Mouse (Mus musculus): ENCODE measurements around the gene Trim21. TPM values are rescaled to one million over a fixed set of nuclear protein-coding genes. Genes with fewer than 3 reads are reported as not detected.
A peak's percentile ranks its signal among the peaks of the same experiment; 100 is the strongest.

Trim21 gene
- polyA plus RNA-seq, 1 experiment from 2014 or later = 1.1 TPM

DNA sequence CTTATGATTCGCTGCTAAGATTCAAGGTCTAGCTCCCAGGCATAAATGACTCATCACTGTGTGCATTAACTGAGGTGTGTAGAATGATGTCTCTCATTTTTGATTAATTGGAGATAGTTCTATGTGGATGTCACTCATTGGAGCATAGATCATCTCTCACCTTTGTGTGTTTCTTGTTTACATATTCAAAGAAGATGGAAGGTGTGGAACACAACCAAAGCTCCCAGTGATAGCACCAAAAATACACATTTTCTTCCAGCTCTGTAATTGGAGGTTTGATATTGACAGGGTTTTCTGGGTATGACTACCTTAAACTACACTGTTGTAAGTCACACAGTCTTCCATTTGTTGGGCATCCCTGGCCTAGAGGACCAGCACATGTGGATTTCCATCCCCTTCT lies 30.8 kb downstream of the Trim21 start, which contains the start of gene Olfr547:
TSS of gene Olfr547 (plus strand) at position 301 of the 400 bp plus-strand sequence.
- no peak within 1 kb of the TSS for H3K4me3 ChIP-seq
- H3K4me2 ChIP-seq = no peak within 1 kb of the TSS
- no peak within 1 kb of the TSS for H3K9ac ChIP-seq
- no peak within 1 kb of the TSS for H3K27ac ChIP-seq
- no peak for ATAC-seq (ENCODE audit: borderline replicate concordance, extremely low read depth, low FRiP score, low TSS enrichment)
- no peaks in the 10 kb centered on the region for H3K27me3 ChIP-seq
- H3K36me3 ChIP-seq = no peaks in the 10 kb centered on the region
- no peaks in the 10 kb centered on the region for H3K4me1 ChIP-seq
- no peaks in the 10 kb centered on the region for H3K9me3 ChIP-seq
- 85% methylated on average over 1 of the region's 1 CpGs for WGBS

DNA sequence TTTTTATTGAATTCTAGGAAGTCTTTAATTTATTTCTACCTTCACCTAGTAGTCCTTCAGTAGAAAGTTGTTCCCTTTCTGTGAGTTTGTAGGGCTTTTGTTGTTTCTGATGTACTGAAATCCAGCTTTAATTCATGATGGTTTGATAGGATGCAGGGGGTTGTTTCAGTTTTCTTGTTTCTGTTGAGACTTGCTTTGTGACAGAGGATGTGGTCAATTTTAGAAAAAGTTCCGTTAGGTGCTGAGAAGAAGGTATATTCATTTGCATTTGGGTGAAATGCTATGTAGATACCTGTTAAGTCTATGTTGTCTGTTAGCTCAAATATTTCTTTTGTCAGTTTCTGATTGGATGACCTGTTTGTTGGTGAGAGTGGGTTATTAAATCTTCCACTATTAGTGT lies 36.2 kb downstream of the Trim21 start:
- H3K36me3 ChIP-seq = no peaks in the 10 kb centered on the region
- no peak overlapping the region for H3K9ac ChIP-seq
- 73% methylated on average over 1 of the region's 1 CpGs for WGBS
- H3K4me3 ChIP-seq = no peak overlapping the region
- no peak overlapping the region for H3K4me2 ChIP-seq
- no peak overlapping the region for H3K27ac ChIP-seq
- no peak for ATAC-seq (ENCODE audit: borderline replicate concordance, extremely low read depth, low FRiP score, low TSS enrichment)
- H3K27me3 ChIP-seq = no peaks in the 10 kb centered on the region
- no peaks in the 10 kb centered on the region for H3K9me3 ChIP-seq
- no peaks in the 10 kb centered on the region for H3K4me1 ChIP-seq

DNA sequence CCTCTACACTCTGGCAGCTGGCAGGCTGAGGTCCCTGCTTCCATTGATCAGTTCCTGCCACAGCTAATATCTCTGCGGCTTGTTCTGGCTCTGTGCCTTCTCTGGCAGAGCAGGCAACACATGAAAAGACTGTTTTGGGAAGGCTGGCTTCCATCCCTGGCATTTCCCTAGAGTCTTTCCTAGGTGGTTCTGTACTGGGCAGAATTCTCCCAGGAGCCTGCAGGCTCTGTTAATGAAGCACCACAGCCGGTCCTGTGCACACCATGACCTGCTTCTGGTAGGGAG lies 48.3 kb downstream of the Trim21 start:
- Histone ChIP-seq H3K27me3 (peaks cover 15% of the 10 kb centered on the region; the same call in 1 of the 2 replicates), H3K36me3 (no peaks in the 10 kb centered on the region), H3K4me3 (no peak overlapping the region), H3K9me3 (no peaks in the 10 kb centered on the region), H3K4me2 (no peak overlapping the region), H3K4me1 (0 out of 2 replicates have a peak, but pooled peaks cover 7% of the 10 kb centered on the region), H3K27ac (no peak overlapping the region), H3K9ac (no peak overlapping the region)
- 70% methylated on average over 2 of the region's 2 CpGs for WGBS
- ATAC-seq (ENCODE audit: borderline replicate concordance, extremely low read depth, low FRiP score, low TSS enrichment) = no peak

DNA sequence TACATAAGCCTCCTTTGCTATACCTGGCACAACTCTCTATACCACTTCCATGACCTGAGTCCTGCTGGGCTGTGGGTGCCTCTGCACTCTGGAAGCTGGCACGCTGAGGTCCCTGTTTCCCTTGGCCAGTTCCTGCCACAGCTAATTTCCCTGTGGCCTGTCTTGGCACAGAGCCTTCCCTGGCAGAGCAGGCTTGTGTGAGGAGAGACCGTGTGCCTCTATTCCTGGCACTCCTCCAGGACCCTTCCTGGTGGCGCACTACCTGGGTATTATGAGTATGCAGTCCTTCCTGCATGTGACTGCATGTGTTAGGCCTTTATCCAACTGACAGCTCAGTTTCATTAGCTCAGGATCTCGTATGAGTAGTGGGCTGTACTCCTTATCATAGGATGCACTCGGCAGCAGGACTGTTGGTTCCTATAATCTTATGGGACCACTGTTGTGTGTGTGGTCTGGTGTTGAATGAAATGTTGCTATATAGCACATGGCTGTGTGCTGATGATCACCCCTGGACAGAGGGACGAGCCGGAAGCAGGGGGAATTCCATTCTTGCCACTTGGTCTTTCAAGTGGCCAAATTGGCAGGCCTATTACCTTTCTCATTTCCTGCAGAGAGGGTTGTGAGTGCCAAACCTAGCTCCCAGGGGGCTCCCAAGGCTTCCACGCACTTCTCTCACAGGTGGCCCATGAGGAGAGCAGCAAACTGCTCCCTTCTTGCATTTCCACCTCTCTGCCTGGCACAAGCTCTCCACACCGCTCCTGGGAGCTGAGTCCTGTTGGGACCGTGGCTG lies 48.8 kb downstream of the Trim21 start:
- Histone ChIP-seq H3K9ac (no peak overlapping the region), H3K27me3 (peaks cover 19% of the 10 kb centered on the region; the same call in 1 of the 2 replicates), H3K9me3 (no peaks in the 10 kb centered on the region), H3K36me3 (no peaks in the 10 kb centered on the region), H3K27ac (no peak overlapping the region), H3K4me2 (no peak overlapping the region), H3K4me3 (no peak overlapping the region), H3K4me1 (0 out of 2 replicates have a peak, but pooled peaks cover 7% of the 10 kb centered on the region)
- ATAC-seq (ENCODE audit: borderline replicate concordance, extremely low read depth, low FRiP score, low TSS enrichment) = no peak
- 51% methylated on average over 10 of the region's 10 CpGs for WGBS

DNA sequence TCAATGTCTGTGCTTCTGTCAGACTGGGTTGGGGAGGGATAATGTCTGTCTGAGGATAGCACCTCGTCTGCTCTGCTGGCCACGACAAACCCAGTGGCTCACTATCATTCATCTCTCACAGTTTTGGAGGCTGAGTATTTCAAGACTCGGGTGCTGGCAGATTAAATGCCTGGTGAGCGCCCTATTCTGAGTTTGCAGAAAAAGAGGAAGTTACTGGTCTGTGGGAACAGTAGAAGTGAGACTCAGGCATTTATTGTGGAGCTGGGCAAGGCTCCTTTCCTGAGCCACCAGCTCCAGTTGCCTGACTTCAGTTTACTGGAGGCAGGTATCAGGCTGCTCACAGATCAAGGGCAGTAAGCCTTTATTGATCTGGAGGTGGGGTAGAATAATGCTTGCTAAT lies 51.1 kb downstream of the Trim21 start:
- Histone ChIP-seq H3K9ac (no peak overlapping the region), H3K4me2 (no peak overlapping the region), H3K9me3 (no peaks in the 10 kb centered on the region), H3K4me3 (no peak overlapping the region), H3K36me3 (no peaks in the 10 kb centered on the region), H3K4me1 (0 out of 2 replicates have a peak, but pooled peaks cover 7% of the 10 kb centered on the region), H3K27me3 (peaks cover 19% of the 10 kb centered on the region; the same call in 1 of the 2 replicates), H3K27ac (no peak overlapping the region)
- 49% methylated on average over 4 of the region's 4 CpGs for whole genome bisulfite sequencing
- ATAC-seq (ENCODE audit: borderline replicate concordance, extremely low read depth, low FRiP score, low TSS enrichment) = no peak

DNA sequence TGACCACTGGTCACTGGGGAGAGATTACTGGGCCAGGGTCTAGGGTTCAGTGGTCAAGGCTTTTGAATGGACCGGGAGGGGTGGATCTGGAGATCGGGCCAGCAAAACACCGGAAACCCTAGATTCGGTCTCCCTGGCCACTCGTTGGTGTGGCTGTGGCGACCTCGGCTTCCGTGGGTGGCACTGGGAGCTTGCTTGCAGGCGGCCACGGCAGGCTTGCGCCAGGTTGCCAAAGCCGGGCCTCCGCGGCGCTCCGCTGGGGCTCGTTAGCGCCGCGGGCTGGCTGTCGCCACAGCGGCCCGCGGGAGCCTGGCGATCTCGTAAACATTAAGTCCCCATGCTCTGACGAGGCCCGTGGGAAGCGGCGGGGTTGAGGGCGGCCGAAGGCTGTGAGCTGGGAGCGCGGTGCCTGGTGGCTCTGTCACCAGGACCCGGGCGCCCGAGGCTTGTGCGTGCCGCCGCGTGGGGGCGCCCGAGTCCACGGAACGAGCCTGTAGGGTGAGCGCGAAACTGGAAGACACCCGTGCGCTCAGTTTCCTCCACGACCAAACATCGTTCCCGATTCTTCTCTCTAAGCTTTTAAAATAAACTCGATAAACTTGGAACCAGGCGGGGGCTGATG lies 52.4 kb downstream of the Trim21 start:
- Histone ChIP-seq H3K4me1 (0 out of 2 replicates have a peak, but pooled peaks cover 7% of the 10 kb centered on the region), H3K27ac (no peak overlapping the region), H3K9ac (peak overlapping the region; percentile 63), H3K27me3 (peaks cover 19% of the 10 kb centered on the region; the same call in 1 of the 2 replicates), H3K36me3 (no peaks in the 10 kb centered on the region), H3K4me2 (peak overlapping the region; percentile 95), H3K4me3 (peak overlapping the region; percentile 47), H3K9me3 (no peaks in the 10 kb centered on the region)
- ATAC-seq (ENCODE audit: borderline replicate concordance, extremely low read depth, low FRiP score, low TSS enrichment) = peak; percentile 91
- under 1% methylated on average over 54 of the region's 54 CpGs for WGBS

DNA sequence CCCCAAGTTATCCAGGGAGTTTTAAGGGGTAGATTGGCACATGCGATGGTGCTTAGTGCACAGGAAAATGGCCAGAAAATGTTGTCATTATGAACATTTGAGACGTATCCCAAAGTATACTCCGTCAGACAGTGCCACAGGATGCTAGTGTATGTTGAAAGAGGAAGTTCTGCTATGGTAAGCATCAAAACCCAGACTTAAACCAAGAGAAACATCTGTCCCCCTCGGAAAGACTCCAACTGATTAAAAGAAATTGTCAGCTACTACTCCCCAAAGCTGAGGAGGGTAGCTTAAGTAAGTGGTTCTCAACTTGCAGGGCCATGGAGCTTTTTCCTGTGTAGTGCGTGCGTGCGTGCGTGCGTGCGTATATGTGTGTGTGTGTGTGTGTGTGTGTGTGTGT lies 53.4 kb downstream of the Trim21 start:
- peaks cover 19% of the 10 kb centered on the region; the same call in 1 of the 2 replicates for H3K27me3 ChIP-seq
- no peak for ATAC-seq (ENCODE audit: borderline replicate concordance, extremely low read depth, low FRiP score, low TSS enrichment)
- 87% methylated on average over 10 of the region's 10 CpGs for WGBS
- no peaks in the 10 kb centered on the region for H3K36me3 ChIP-seq
- no peaks in the 10 kb centered on the region for H3K9me3 ChIP-seq
- 0 out of 2 replicates have a peak, but pooled peaks cover 7% of the 10 kb centered on the region for H3K4me1 ChIP-seq
- no peak overlapping the region for H3K9ac ChIP-seq
- no peak overlapping the region for H3K27ac ChIP-seq
- no peak overlapping the region for H3K4me3 ChIP-seq
- H3K4me2 ChIP-seq = no peak overlapping the region

DNA sequence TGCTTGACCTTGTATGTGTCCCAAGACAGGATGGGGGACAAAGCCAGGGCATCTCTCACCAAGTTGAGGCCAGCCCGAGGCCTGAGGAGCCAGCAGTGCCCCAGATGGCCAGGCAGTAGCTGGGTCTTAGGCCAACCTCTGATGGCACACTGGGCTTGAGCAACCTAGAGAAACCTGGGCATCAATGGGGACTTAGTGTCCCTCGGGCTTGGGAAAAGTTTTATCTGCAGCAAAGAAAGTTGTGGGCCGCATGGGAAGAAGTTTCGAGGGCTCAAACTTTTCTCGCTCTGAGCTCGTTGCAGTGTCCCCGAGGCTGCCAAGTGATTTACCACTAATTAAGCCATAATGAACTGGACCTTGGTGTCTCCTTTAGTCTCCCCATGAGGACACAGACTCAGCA lies 55.6 kb downstream of the Trim21 start:
- no peak overlapping the region for H3K27ac ChIP-seq
- no peak overlapping the region for H3K9ac ChIP-seq
- H3K4me3 ChIP-seq = no peak overlapping the region
- 0 out of 2 replicates have a peak, but pooled peaks cover 3% of the 10 kb centered on the region for H3K4me1 ChIP-seq
- 81% methylated on average over 7 of the region's 7 CpGs for WGBS
- ATAC-seq (ENCODE audit: borderline replicate concordance, extremely low read depth, low FRiP score, low TSS enrichment) = no peak
- no peaks in the 10 kb centered on the region for H3K9me3 ChIP-seq
- peaks cover 19% of the 10 kb centered on the region; the same call in 1 of the 2 replicates for H3K27me3 ChIP-seq
- no peaks in the 10 kb centered on the region for H3K36me3 ChIP-seq
- no peak overlapping the region for H3K4me2 ChIP-seq

DNA sequence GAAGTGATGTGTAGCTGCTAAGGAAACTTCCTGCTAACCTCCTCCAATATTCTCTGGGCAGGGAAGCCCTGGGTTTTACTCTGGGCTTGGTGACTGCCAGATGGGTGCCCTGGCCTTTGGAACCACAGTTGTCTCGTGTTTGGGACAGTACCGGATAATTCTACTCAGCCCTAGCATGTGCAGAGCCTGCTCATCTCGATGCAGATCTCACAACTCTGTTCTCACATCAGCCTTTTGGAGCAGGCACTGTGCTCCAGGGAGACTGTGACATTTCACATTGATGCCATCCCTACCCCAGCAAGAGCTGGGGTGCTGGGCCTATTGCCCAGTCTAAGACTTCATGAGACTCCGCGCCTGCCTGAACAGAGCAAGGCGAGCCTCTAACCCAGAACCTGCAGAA lies 56.6 kb downstream of the Trim21 start:
- H3K4me3 ChIP-seq = no peak overlapping the region
- no peak overlapping the region for H3K27ac ChIP-seq
- no peaks in the 10 kb centered on the region for H3K36me3 ChIP-seq
- H3K9ac ChIP-seq = no peak overlapping the region
- no peaks in the 10 kb centered on the region for H3K9me3 ChIP-seq
- 0 out of 2 replicates have a peak, but pooled peaks cover 3% of the 10 kb centered on the region for H3K4me1 ChIP-seq
- H3K4me2 ChIP-seq = no peak overlapping the region
- no peak for ATAC-seq (ENCODE audit: borderline replicate concordance, extremely low read depth, low FRiP score, low TSS enrichment)
- H3K27me3 ChIP-seq = peaks cover 11% of the 10 kb centered on the region; the same call in 1 of the 2 replicates
- 85% methylated on average over 6 of the region's 6 CpGs for WGBS

DNA sequence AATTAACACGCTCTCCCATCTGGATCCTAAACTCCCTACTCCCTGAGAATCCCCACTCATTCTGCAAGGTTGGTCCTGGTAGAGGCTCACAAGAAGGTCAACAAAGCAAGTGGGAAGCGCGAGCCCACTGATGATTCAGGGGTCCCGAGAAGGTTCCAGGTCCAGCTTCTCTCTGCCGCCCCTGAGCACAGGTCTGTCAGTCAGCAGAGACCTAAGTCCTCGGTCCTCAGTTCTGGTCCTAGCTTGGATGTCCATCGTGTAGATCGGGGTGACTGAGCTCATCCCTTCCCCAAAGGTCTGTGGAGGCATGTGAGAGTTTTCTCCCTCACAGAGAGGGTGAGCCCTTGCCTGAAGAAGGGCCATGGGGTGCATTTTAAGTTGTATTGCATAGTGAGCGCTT lies 57.2 kb downstream of the Trim21 start:
- no peaks in the 10 kb centered on the region for H3K9me3 ChIP-seq
- no peak overlapping the region for H3K9ac ChIP-seq
- WGBS = 86% methylated on average over 9 of the region's 9 CpGs
- no peak overlapping the region for H3K27ac ChIP-seq
- H3K27me3 ChIP-seq = peaks cover 10% of the 10 kb centered on the region; the same call in 1 of the 2 replicates
- no peak overlapping the region for H3K4me2 ChIP-seq
- H3K36me3 ChIP-seq = no peaks in the 10 kb centered on the region
- H3K4me3 ChIP-seq = no peak overlapping the region
- 0 out of 2 replicates have a peak, but pooled peaks cover 3% of the 10 kb centered on the region for H3K4me1 ChIP-seq
- ATAC-seq (ENCODE audit: borderline replicate concordance, extremely low read depth, low FRiP score, low TSS enrichment) = no peak
